Mouse (Mus musculus): ENCODE data around the gene Tfdp1.

Gene Tfdp1

GRCm38 (mm10) chr8:13353155-13353833 is 14.7 kb downstream of the Tfdp1 start:
- DNase-seq (ENCODE audit: low spot score in 2 of 2), result no peak

GRCm38 (mm10) chr8:13353883-13354282 is 15.3 kb downstream of the Tfdp1 start:
- no peak for DNase-seq (ENCODE audit: low spot score in 2 of 2)

- no peak for DNase-seq (ENCODE audit: low spot score in 2 of 2)
These were observed 17.7 kb downstream of the Tfdp1 start for GRCm38 (mm10) chr8:13356221-13356620.

GRCm38 (mm10) chr8:13356681-13357080 is 18.1 kb downstream of the Tfdp1 start:
- DNase-seq (ENCODE audit: low spot score in 2 of 2), result no peak

- no peak for DNase-seq (ENCODE audit: low spot score in 2 of 2)
These were observed 21.7 kb downstream of the Tfdp1 start for GRCm38 (mm10) chr8:13360213-13360612.

GRCm38 (mm10) chr8:13361865-13362264 is 23.3 kb downstream of the Tfdp1 start:
- peak in 1 of 2 experiments; percentile 11 for DNase-seq (ENCODE audit: low spot score in 2 of 2)

- DNase-seq (ENCODE audit: low spot score in 2 of 2), result no peak
These were observed 34.7 kb downstream of the Tfdp1 start for GRCm38 (mm10) chr8:13373151-13373662.

GRCm38 (mm10) chr8:13381630-13382029 is 43.1 kb downstream of the Tfdp1 start:
- no peak for DNase-seq (ENCODE audit: low spot score in 2 of 2)

- no peak for DNase-seq (ENCODE audit: low spot score in 2 of 2)
These were observed 44.0 kb downstream of the Tfdp1 start for GRCm38 (mm10) chr8:13382536-13382935.

- DNase-seq (ENCODE audit: low spot score in 2 of 2), result no peak
These were observed 44.4 kb downstream of the Tfdp1 start for GRCm38 (mm10) chr8:13382999-13383398.

GRCm38 (mm10) chr8:13386366-13386765 is 47.8 kb downstream of the Tfdp1 start:
- DNase-seq (ENCODE audit: low spot score in 2 of 2), result no peak

GRCm38 (mm10) chr8:13387728-13388127 is 49.2 kb downstream of the Tfdp1 start:
- DNase-seq (ENCODE audit: low spot score in 2 of 2), result no peak

GRCm38 (mm10) chr8:13388744-13389143 is 50.2 kb downstream of the Tfdp1 start:
- DNase-seq (ENCODE audit: low spot score in 2 of 2), result no peak

GRCm38 (mm10) chr8:13393869-13394268 is 55.3 kb downstream of the Tfdp1 start:
- DNase-seq (ENCODE audit: low spot score in 2 of 2), result no peak

- DNase-seq (ENCODE audit: low spot score in 2 of 2), result no peak
These were observed 58.2 kb downstream of the Tfdp1 start, which contains the start of gene Atp4b for GRCm38 (mm10) chr8:13396725-13397124. Atp4b (minus strand) TSS chr8:13396825.

GRCm38 (mm10) chr8:13403517-13403916 is 65.0 kb downstream of the Tfdp1 start:
- no peak for DNase-seq (ENCODE audit: low spot score in 2 of 2)

- no peak for DNase-seq (ENCODE audit: low spot score in 2 of 2)
These were observed 66.1 kb downstream of the Tfdp1 start, which contains the start of gene Grk1 for GRCm38 (mm10) chr8:13404666-13405131. Grk1 (plus strand) TSS chr8:13405081.

GRCm38 (mm10) chr8:13406011-13406410 is 67.5 kb downstream of the Tfdp1 start:
- DNase-seq (ENCODE audit: low spot score in 2 of 2), result no peak

GRCm38 (mm10) chr8:13411597-13411996 is 73.0 kb downstream of the Tfdp1 start:
- DNase-seq (ENCODE audit: low spot score in 2 of 2), result peak; percentile 44 to 78

GRCm38 (mm10) chr8:13412891-13413558 is 74.5 kb downstream of the Tfdp1 start:
- peak; percentile 19 to 67 for DNase-seq (ENCODE audit: low spot score in 2 of 2)

GRCm38 (mm10) chr8:13413823-13414390 is 75.4 kb downstream of the Tfdp1 start:
- peak; percentile 29 to 38 for DNase-seq (ENCODE audit: low spot score in 2 of 2)

GRCm38 (mm10) chr8:13415879-13416278 is 77.3 kb downstream of the Tfdp1 start:
- DNase-seq (ENCODE audit: low spot score in 2 of 2), result no peak
